Mouse (Mus musculus): Measurements from ENCODE around the gene Xrcc5.

Xrcc5 gene

DNA sequence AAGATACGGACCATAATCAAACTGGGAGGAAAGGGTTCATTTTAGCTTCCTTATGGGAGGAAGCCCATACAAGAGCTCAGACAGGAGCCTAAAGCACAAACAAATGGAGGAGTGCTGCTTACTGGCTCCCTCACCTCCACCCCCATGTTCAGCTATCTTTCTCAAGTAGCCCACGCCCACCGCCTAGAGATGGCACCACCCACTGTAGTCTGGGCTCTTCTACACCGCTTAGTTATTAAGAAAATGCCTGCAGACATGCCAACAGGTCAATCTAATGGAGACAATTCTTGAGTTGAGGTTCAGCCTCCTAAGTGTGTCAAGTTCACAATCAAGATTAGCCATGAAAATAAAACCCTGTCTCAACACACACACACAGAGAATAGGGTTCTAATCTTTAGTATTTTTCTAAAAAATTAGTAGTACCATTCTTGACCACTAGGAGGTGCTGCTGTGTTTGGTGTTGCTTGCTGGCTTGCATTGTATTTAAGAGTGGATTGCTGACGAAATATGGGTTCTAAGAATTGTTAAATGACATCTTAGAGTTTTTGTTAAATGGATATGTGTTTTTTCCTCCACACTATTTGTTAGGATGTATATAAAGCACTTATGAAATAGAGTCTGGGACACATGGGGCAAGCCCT is 6.3 kb downstream of the Xrcc5 start:
- DNase-seq (ENCODE audit: inconsistent age in 2 of 2, low spot score in 1 of 2), result peak in 1 of 2 experiments; percentile 67

- DNase-seq (ENCODE audit: inconsistent age in 2 of 2, low spot score in 1 of 2), result no peak
Observed at GRCm38 (mm10) chr1:72315447-72315846, 8.2 kb downstream of the Xrcc5 start.

DNA sequence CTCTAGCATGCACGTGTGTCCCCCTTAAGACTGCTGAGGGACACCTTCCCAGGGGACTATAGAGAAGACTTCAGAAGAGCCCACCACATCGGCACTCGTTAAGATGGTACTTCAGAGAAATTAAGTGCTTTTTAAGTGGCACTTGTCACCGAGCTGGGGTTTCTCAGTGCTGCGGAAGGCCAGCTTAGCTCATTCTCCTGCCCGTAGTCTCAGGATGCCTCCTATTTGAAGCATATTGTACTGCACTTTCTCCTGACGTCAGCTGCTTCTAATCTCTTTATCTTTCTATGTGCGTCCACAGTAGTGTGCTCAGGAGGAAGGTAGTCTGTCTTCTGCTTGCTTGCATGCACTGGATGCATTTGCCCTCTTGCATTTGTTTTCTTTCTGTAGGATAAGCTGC is 9.2 kb downstream of the Xrcc5 start:
- DNase-seq (ENCODE audit: inconsistent age in 2 of 2, low spot score in 1 of 2), result no peak

DNA sequence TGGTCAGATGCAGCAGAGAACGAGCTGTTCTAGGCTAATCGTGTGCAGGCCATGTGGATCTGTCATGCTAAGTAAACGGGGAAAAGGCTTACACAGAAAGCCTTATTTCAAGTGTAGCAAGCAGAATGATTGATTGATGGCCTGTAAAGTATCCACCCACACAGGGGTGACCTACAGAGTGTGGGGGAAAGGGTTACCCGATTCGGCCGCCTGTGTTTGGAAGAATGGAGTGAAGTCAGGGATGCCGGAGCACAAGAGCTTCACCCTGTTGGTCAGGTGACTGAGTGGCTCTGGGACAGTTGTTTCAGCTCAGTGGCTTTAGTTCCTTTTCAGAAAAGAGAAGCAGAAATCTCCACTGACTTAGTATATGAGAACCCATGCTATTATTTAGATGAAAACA is 9.7 kb downstream of the Xrcc5 start:
- no peak for DNase-seq (ENCODE audit: inconsistent age in 2 of 2, low spot score in 1 of 2)

DNA sequence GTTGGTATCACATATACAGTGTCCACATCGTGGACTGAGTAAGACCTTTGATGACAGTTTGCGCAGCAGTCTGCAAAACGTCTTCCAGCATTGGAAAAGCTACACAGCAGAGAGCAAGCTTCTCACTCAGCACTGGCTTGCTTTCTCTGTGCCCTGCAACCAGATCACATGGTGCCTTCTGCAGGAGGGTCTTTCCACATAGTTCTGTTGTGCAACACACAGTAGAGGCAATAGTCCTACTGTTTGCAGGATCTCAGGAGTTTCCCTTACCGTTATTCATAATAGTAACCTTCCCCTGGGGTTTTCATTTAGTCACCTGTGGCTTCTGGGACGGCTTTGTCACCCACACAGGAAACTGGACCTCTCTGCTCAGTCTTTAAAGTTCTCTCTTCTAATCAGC is 13.5 kb downstream of the Xrcc5 start:
- DNase-seq (ENCODE audit: inconsistent age in 2 of 2, low spot score in 1 of 2), result no peak

DNA sequence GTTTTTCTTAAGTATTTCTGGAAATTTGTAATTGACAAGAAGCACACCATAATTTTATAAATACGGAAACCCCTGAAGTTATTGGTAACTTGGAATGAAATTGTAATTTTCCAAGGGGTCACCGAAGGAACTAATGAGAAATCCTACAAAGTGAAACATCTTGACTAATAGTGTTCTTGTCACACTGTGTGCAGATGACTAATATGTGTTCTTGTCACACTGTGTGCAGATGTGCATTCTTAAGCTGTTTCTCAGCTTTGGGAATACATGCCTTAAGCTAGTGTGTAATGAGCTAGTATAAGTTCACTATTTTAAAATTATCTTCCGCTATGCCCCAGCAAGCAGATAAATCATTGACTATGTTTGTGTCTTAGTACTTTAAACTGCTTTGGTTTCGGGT is 16.0 kb downstream of the Xrcc5 start:
- DNase-seq (ENCODE audit: inconsistent age in 2 of 2, low spot score in 1 of 2), result no peak

DNA sequence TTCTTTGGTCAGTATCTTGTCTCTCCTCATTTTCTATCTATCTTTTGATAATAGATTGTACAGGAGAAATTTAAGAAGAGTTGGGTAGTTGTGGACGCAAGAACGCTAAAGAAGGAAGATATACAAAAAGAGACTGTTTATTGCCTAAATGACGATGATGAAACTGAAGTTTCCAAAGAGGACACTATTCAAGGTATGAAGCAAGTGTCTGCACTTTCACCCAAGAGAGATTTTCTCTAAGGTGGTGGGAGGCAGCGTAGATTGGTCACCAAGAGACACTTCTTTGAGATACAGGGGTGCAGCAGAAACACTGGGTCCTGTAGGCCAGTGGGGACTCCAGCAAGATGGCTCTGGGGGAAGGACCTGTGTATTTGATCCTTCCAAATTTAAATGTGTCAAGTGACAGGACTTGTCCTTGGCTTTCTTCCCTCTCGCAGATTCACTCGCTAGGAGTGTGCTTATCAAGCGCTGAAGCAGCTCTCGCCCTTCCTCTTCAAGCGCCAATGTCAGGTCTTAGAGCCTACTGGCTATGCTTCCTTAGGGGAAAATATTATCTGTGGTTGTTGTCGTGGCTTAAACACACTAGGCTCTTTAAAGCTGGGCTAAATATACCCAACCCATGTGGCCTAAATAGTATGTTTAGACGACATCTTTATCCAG is 19.1 kb downstream of the Xrcc5 start:
- no peak for DNase-seq (ENCODE audit: inconsistent age in 2 of 2, low spot score in 1 of 2)

DNA sequence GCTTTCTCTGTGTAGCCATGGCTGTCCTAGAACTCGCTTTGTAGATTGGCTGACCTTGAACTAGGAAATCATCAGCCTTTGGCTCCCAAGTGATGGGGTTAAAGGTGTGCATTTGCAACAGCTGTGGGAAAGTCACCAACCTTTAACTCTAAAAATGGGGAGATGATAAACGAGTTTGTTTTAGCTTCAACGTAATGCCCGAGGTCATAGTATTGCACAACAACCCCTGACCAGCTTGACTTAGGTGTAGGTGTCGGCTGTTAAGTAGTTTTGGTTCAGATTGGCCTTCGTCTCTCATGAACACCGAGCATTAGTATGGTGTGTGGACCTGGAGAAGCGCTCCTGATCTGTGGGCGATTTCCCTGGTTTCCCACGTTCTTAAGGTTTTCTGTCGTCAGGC is 27.6 kb downstream of the Xrcc5 start:
- DNase-seq (ENCODE audit: inconsistent age in 2 of 2, low spot score in 1 of 2), result no peak

- no peak for DNase-seq (ENCODE audit: inconsistent age in 2 of 2, low spot score in 1 of 2)
Observed at GRCm38 (mm10) chr1:72336780-72337179, 29.6 kb downstream of the Xrcc5 start.

DNA sequence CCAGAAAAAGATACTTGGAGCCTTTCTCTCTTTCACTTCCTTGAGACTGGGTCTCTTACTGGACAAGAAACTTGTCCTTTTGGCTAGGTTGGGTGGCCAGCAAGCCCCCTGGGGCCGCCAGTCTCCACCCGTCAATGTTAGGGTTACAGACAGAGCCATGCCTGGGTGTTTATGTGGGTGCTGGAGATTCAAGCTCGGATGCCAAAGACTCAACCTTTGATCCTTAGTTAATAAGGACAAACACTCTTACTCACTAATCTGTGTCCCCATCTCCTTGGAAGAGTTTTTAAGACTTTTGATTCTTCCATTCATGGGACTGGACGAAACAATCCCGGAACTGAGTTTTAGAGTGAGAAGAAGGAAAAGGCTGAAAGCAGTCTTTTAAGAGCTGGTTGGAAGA is 31.1 kb downstream of the Xrcc5 start:
- DNase-seq (ENCODE audit: inconsistent age in 2 of 2, low spot score in 1 of 2), result no peak

DNA sequence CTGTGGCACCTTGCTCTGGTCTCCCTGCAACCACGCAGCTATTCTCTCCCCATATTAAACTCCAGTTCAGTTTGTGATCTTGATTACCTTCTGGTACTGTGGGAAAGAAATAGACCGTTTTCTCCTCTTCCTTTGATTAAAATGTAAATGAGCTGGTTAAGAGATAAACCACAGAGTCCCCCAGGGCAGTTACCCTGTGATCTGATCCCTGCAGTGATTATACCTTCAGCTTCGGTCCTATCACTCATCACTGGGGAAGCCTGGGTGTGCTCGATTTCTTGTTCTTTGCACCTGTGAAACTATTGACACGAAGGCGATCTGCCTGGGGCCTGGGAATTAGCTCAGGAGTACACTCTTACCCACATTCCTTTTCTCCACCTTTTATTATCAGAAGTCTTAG is 40.7 kb downstream of the Xrcc5 start:
- DNase-seq (ENCODE audit: inconsistent age in 2 of 2, low spot score in 1 of 2), result no peak

- no peak for DNase-seq (ENCODE audit: inconsistent age in 2 of 2, low spot score in 1 of 2)
Observed at GRCm38 (mm10) chr1:72354856-72355255, 47.6 kb downstream of the Xrcc5 start.

- DNase-seq (ENCODE audit: inconsistent age in 2 of 2, low spot score in 1 of 2), result no peak
Observed at GRCm38 (mm10) chr1:72358216-72358615, 51.0 kb downstream of the Xrcc5 start.

- no peak for DNase-seq (ENCODE audit: inconsistent age in 2 of 2, low spot score in 1 of 2)
Observed at GRCm38 (mm10) chr1:72359462-72359861, 52.2 kb downstream of the Xrcc5 start.

- DNase-seq (ENCODE audit: inconsistent age in 2 of 2, low spot score in 1 of 2), result no peak
Observed at GRCm38 (mm10) chr1:72360809-72361208, 53.6 kb downstream of the Xrcc5 start.

DNA sequence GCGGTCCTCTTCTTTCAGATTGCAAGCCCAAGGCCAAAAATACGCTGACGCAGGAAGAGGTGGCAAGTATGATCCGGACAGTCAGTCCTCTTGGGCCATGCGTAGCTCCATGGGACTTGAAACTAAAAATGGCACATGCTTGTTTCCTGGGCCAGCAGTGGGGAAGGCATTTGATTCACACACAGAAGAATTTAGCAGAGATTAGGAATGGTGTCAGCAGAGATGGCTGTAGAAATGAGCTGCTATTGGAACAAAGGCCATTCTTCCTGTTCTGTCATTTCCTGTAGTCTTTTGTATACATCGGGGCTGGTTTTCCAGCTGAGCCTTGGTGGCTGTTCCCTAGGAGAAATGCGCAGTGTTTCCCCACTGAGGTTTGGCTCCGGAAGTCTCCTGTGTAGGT is 57.4 kb downstream of the Xrcc5 start:
- no peak for DNase-seq (ENCODE audit: inconsistent age in 2 of 2, low spot score in 1 of 2)

DNA sequence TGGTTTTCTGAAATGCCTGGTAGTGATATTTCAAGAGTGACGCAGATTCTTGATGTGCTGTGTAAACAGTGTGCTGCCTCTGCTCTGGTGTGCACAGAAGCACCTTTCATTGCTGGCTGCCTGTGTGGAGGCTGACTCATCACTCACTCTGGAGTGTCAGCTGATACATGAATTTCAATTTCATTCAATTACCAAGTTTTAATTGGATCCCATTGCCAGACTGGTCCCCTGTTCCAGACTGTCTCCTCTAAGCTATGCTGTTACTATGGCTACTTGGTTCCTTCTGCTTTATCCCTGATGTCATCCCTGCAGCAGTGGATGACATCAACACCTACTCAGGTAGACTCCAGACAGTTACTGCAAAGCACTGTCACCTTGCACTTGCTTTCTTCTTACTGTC is 65.3 kb downstream of the Xrcc5 start:
- peak; percentile 20 to 33 for DNase-seq (ENCODE audit: inconsistent age in 2 of 2, low spot score in 1 of 2)

DNA sequence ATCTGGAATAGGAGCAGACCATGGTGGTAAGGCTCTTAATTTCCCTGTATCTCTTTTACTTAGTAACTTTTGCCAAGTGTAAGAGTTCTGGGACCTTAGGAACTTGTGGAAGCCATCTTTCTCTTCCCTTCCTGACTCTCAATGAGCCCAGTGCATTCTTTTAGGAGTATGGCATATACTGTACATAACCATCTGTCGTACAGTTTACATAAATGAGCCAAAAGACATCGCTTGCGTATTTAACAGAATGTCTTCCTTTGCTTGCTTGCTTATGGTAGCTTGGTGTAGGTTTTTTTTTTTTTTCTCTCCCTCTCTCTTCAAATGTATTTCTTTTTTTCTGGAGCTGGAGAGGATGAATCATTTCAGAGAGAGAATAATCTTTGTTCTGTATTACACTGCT is 65.7 kb downstream of the Xrcc5 start:
- no peak for DNase-seq (ENCODE audit: inconsistent age in 2 of 2, low spot score in 1 of 2)

GRCm38 (mm10) chr1:72373648-72374047 is 66.4 kb downstream of the Xrcc5 start:
- DNase-seq (ENCODE audit: inconsistent age in 2 of 2, low spot score in 1 of 2), result no peak

DNA sequence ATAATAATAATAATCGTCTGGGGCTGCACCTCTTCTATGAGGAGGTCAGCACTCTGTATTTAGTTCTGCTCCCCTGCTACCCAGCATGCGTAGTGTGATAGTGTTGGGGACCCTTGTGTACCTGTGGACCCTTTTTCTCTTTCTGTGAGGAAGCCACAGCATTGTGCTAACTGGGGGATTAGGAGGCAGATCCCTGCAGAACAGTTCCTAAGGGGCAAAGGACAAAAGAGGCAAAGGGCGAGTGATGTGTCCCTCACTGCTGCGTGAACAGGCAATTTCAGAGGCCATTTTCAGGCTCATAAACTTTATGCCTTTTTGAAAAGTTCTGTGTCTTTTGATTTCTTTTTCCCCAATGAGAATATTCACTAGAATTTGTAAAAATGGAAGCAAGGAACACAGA is 66.8 kb downstream of the Xrcc5 start:
- no peak for DNase-seq (ENCODE audit: inconsistent age in 2 of 2, low spot score in 1 of 2)

- DNase-seq (ENCODE audit: inconsistent age in 2 of 2, low spot score in 1 of 2), result no peak
Observed at GRCm38 (mm10) chr1:72378151-72378550, 70.9 kb downstream of the Xrcc5 start.

- DNase-seq (ENCODE audit: inconsistent age in 2 of 2, low spot score in 1 of 2), result no peak
Observed at GRCm38 (mm10) chr1:72379752-72380353, 72.6 kb downstream of the Xrcc5 start.

DNA sequence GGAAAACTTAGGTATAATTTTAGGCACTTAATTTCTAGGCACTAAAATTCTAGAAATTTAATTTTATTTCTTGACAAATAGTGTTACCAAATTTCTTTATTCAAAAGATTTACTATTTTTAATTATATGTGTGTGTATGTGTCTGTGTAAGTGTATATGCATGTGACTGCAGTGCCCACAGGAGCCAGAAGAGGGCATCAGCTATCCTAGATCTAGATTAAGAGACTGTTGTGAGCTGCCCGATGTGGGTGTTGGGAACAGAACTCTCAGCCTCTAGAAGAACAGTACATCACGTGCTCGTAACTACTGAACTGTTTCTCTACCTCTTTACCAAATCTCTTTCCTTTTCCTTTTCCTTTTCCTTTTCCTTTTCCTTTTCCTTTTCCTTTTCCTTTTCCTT is 73.3 kb downstream of the Xrcc5 start:
- DNase-seq (ENCODE audit: inconsistent age in 2 of 2, low spot score in 1 of 2), result no peak
